Mouse (Mus musculus) c-Kit-positive CD71-negative TER-119-negative erythroid progenitor cells, embryonic 14.5 days (primary cell): ENCODE data around the gene Brd2.

Experiments
- DNase-seq: peaks from one replicate; pipeline ENCODE4 v3.0.0-alpha.2; 2013; ENCODE audit warnings: low read depth

The Brd2 gene

GRCm38 (mm10) chr17:34110309-34110708, 12.1 kb downstream of the Brd2 start:
- DNase-seq, result no peak

- no peak for DNase-seq
Observed at GRCm38 (mm10) chr17:34109806-34110195, 12.6 kb downstream of the Brd2 start.

DNA sequence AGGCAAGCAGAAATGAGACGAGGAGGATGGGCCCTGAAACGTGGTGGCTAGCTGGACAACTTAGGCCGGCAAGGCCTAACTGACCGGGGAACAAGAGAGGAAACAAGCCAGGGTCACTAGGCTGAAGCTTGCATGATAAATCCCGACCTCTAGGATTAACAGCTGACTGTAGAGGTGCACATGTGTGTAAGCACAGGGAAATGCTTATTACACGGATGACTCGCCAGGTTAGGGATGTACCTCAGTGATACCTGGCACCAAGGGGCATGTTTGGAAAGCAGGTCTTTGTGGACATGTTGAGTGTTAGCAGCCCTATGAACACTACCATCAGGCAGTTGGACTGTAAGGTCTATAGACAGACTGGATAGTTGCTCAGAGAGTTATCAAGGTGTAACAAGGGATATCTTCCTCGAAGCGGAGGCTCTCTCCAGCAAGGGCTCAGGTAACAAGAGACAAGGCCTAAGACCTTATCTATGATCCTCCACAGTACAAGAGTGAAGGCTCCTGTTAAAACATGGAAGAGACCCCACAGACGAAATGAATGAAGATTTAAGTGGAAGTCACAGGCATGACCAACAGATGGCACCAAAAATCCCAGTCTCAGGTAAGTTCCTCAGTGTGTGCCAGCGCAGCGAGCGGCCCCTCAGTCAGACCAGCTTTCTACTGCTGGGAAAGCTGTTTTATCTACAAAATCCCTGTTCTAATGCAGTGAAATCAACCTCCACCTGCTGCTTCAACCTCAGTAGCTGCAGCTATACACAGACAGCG, 13.2 kb downstream of the Brd2 start:
- no peak for DNase-seq

DNA sequence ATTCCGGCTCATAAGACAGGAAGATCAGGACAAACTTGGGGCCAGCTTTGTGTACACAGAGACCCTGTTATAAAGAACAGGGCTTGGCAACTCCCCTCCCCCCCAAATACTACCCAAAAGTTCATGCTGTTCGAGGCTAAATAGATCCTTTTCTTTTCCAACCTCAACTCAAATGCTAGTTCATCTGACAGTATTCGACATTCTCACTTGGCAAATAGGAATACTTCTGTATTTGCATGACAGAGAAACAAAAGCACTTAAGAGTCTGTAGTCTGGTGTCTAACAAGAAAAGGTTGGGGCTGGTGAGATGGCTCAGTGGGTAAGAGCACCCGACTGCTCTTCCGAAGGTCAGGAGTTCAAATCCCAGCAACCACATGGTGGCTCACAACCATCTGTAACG, 14.0 kb downstream of the Brd2 start:
- no peak for DNase-seq

DNA sequence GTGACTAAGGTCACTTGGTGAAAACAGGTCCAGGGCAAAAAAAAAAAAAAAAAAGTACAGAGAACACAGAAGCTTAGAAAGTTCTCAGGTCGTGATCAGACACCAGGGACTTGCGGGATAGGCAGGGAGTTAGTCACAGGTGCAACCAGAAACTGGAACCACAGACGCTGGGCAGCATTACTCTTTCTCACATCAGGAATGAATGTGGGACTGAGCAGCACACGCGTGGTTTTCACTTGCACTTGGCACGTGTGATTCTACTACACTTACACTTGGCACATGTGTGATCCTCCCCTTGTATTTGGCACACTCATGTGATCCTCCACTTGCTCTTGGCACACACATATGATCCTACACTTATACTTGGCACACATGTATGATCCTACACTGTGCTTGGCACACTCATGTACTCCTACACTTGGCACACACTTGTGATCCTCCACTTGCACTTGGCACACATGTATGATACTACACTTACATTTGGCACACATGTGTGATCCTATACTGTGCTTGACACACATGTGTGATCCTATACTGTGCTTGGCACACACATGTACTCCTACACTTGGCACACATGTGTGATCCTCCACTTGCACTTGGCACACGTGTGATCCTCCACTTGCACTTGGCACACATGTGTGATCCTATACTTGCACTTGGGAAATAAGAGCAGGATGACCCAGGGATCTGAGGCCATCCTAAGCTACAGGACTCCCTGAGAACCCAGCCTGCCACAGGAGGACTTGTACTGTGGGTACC, 15.1 kb downstream of the Brd2 start:
- no peak for DNase-seq

DNA sequence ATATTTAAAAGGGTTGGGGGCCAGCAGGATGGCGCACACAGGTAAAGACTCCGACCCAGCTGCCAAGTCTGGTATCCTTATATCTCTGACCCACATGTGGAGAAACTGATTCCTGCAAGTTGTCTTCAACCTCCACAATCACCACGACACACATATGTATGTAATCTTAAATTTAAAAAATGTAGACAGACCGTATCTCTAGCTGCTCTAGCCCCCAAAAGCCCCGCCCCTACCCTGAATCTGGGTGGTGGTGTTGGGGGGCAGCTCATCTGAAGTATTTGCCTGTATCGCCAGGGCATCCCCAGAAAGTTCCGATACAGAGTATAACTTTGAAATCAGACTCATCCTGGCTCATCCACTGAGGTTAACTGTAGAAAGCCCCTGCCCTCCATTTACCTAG, 15.9 kb downstream of the Brd2 start:
- no peak for DNase-seq

DNA sequence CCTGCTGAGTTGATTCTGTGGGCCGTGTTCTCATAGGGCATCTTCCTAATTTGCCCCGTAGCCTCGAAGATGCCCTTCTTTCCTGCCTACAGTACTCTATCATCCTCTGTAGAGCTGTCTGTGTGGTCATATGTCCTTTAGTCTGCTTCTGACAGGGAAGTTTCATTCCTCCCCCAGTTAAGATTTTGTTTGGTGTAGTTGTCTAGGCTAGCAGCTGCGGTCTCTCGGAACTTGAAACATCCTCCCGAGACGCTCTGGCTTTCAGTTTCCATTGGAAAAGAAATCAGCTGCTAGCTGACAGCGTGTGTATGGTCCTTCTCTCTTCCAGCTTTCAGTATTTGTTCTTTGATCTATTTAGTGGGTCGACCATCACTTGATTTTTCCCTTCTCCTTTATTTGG, 17.6 kb downstream of the Brd2 start:
- DNase-seq, result no peak

- no peak for DNase-seq
Observed at GRCm38 (mm10) chr17:34102831-34103230, 19.6 kb downstream of the Brd2 start.

DNA sequence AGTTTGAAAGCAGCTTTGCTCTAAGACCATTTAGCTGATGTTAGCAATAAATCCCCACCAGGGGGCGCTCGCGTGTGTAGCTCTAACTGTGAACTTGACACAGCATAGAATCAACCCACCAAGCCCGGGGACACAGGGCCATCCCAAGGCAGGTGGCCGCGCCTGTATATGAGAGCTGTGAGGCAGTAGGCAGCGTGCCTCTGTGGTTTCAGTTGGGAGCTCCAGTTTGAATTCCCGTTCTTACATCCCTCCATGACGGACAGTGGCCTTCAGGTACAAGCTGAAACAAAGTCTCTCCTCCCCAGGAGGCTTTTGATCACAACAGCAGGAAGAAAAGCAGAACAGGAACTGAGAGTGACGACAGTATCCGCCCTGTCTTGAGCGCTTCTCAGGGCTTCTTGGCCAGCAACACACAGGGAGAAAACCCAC, 20.8 kb downstream of the Brd2 start:
- DNase-seq, result peak; percentile 98

DNA sequence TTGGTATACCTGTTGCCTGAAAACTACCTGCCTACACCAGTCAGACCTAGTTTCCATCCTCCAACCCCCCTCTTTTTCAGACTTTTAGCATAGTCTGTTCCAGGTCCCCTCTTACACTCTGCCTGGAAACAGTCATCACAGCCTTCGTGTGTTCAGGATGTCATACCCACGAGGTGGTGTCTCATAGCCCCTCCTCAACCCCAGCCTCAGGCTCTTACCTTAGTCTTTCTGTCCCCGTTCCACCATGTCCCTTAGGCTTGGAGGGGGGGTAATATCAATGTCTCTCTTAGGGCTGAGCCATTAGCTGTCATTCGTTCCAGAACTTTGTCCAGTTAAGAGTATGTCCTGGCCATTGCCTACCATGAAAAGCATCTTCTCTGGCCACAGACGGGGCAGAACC, 21.2 kb downstream of the Brd2 start:
- DNase-seq, result no peak

- DNase-seq, result no peak
Observed at GRCm38 (mm10) chr17:34099531-34099930, 22.9 kb downstream of the Brd2 start.

DNA sequence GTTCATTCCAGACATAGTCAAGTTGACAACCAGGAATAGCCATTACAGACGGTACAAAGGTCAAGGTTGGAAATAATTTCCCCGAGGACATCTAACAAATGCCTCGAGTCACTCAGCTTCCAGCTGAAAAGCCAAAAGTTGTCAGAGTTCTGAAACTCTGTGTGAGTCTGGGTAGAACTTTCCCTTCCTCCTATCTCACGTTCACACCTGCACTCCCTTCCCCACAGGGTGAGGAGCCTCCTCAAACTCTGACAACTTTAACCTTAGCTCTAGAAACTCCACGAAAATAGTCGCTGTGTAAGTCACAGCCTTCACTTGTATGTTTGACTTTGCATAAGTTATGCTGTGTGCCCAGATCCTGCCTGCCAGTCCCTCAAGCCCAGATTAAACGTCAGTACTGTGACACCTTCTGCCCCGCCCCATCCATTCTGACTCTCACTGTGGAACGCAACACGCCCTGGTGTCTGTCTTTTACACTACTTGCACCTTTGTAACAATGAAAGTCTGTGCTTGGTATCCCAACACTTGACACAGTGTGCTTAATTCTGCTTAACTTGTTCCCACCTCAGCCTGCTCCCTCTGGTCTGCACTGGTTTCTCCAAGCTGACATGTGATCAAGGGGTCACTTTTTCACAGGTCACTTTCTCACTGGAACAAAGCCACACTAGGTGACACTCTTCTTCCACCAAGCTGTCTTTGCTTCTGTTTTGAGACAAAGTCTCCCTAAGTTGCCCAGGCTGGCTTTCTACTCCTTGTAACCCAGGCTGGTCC, 23.5 kb downstream of the Brd2 start:
- DNase-seq, result no peak

DNA sequence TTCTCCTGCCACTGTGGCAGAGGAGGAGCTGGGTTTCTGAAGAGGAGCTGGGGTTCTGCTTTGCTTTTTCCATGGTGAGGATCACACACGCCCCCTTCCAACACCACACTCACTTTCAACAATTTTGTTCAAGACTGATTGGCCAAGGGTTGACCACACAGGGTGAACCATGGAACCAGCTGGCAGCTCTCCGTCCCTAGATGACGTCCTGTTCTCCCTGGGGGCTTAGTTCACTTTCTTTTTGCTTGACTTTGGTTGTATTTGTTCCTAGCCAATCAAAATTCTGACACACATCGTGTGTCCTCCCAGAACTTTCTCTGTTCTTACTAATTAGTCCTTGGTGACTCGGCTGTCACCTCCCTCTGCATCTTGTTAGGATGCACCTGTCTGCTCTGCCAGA, 25.2 kb downstream of the Brd2 start:
- no peak for DNase-seq

- DNase-seq, result no peak
Observed at GRCm38 (mm10) chr17:34096497-34097010, 25.9 kb downstream of the Brd2 start.

- DNase-seq, result no peak
Observed at GRCm38 (mm10) chr17:34094283-34095035, 28.0 kb downstream of the Brd2 start.

GRCm38 (mm10) chr17:34093199-34093874, 29.1 kb downstream of the Brd2 start:
- DNase-seq, result no peak

GRCm38 (mm10) chr17:34092197-34092875, 30.1 kb downstream of the Brd2 start, which contains the start of gene H2-Oa:
Gene H2-Oa (plus strand): TSS chr17:34092340.
- DNase-seq, result no peak

- peak; percentile 53 for DNase-seq
Observed at GRCm38 (mm10) chr17:34090923-34091322, 31.5 kb downstream of the Brd2 start.

DNA sequence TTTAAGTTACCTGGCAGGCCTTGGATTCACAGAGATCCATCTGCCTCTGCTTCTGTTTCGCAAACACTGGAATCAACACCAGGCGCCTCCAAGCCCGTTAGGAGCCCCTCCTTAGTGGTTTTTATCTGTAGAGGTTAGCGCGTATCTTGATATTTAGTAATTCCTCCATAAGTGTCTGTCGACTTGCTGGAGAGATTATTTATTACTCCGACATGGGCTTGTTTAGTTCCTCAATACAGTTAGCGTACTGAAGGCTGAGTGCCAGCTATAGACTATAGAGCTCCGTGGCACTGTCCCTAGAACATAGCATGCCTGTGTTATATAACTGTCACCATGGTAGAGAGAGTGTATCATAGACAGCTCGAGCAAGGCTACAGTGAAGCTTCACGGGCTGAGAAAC, 34.3 kb downstream of the Brd2 start:
- DNase-seq, result no peak

- no peak for DNase-seq
Observed at GRCm38 (mm10) chr17:34087386-34087785, 35.0 kb downstream of the Brd2 start.

- no peak for DNase-seq
Observed at GRCm38 (mm10) chr17:34083104-34083503, 39.3 kb downstream of the Brd2 start.
